Mouse (Mus musculus) forebrain, embryonic 12.5 days (tissue): ENCODE measurements around the gene Olfr1132. TPM values are rescaled to one million over a fixed set of nuclear protein-coding genes. Genes with fewer than 3 reads are reported as not detected.
"Not testable (repeated sequence)": the region's sequence is repeated elsewhere in the genome, so short reads cannot be mapped to it uniquely, and the experiment has no call there.

Source experiments
- ATAC-seq: fragments of 200-750 bp; cut with Nextera tagmentation; 2 replicates; pipeline ENCODE4 v1.8.0; 2017; ENCODE audit warnings: moderate TSS enrichment; ENCODE audit not compliant: low FRiP score
- H3K27ac ChIP-seq: fragments of 300-500 bp; sonication (generic); 2 replicates; pipeline ENCODE4 v1.5.1; 2016; ENCODE audit warnings: mild to moderate bottlenecking
- H3K27me3 ChIP-seq: fragments of 300-500 bp; sonication (generic); 2 replicates; pipeline ENCODE4 v1.6.1; 2016; ENCODE audit warnings: mild to moderate bottlenecking
- H3K36me3 ChIP-seq: fragments of 300-500 bp; sonication (generic); replicated peaks from 2 replicates; pipeline ENCODE4 v1.6.1; 2016; ENCODE audit warnings: mild to moderate bottlenecking
- H3K4me1 ChIP-seq: fragments of 300-500 bp; sonication (generic); 2 replicates; pipeline ENCODE4 v1.6.1; 2016
- H3K4me2 ChIP-seq: fragments of 300-500 bp; sonication (generic); 2 replicates; pipeline ENCODE4 v1.6.1; 2016; ENCODE audit warnings: mild to moderate bottlenecking, moderate library complexity
- H3K4me3 ChIP-seq: fragments of 300-500 bp; sonication (generic); replicated peaks from 2 replicates; pipeline ENCODE4 v1.5.1; 2016; ENCODE audit warnings: mild to moderate bottlenecking
- H3K9ac ChIP-seq: fragments of 300-500 bp; sonication (generic); 2 replicates; pipeline ENCODE4 v1.6.1; 2016; ENCODE audit warnings: mild to moderate bottlenecking
- H3K9me3 ChIP-seq: fragments of 300-500 bp; sonication (generic); 2 replicates; pipeline ENCODE4 v1.6.1; 2016
- WGBS: fragments of 180-500 bp; shearing (Covaris S2); methylation state at CpG from one replicate; pipeline ENCODE4 v1.1.7; 2016; 5-methylcytosine and 5-hydroxymethylcytosine counted together
- polyA plus RNA-seq: library from polyadenylated mRNA; unstranded; fragments of >200 nt; fragmentation: Nextera tagmentation; extraction: Ambion mirVana; gene quantifications from 2 replicates; pipeline ENCODE4 v1.2.1, GENCODE M21; 2016

Gene Olfr1132
- not detected in 2 replicates for polyA plus RNA-seq

- Histone ChIP-seq H3K9me3 (no peaks in the 10 kb centered on the region), H3K9ac (no peak within 1 kb of the TSS), H3K4me3 (no peak within 1 kb of the TSS), H3K4me2 (no peak within 1 kb of the TSS), H3K27me3 (no peaks in the 10 kb centered on the region), H3K36me3 (no peaks in the 10 kb centered on the region), H3K27ac (no peak within 1 kb of the TSS), H3K4me1 (no peaks in the 10 kb centered on the region)
- no peak for ATAC-seq
Observed at GRCm38 (mm10) chr2:87637435-87637834, at the start of gene Olfr1132. Gene Olfr1132 (minus strand): TSS chr2:87637535.

GRCm38 (mm10) chr2:87673564-87673963 is 36.2 kb upstream of the Olfr1132 start, which contains the start of gene Olfr1135:
Gene Olfr1135 (minus strand): TSS chr2:87673664.
- no peaks in the 10 kb centered on the region for H3K27me3 ChIP-seq
- no peak within 1 kb of the TSS for H3K27ac ChIP-seq
- no peak within 1 kb of the TSS for H3K4me2 ChIP-seq
- H3K9ac ChIP-seq = no peak within 1 kb of the TSS
- H3K9me3 ChIP-seq = no peaks in the 10 kb centered on the region
- no peak for ATAC-seq
- no peaks in the 10 kb centered on the region for H3K36me3 ChIP-seq
- H3K4me3 ChIP-seq = no peak within 1 kb of the TSS
- H3K4me1 ChIP-seq = no peaks in the 10 kb centered on the region
- 21% methylated on average over 1 of the region's 1 CpGs for WGBS

- WGBS = 94% methylated on average over 2 of the region's 2 CpGs
- no peak within 1 kb of the TSS for H3K9ac ChIP-seq
- ATAC-seq = no peak
- H3K4me3 ChIP-seq = no peak within 1 kb of the TSS
- H3K27ac ChIP-seq = no peak within 1 kb of the TSS
- H3K9me3 ChIP-seq = no peaks in the 10 kb centered on the region
- no peaks in the 10 kb centered on the region for H3K4me1 ChIP-seq
- H3K27me3 ChIP-seq = no peaks in the 10 kb centered on the region
- no peaks in the 10 kb centered on the region for H3K36me3 ChIP-seq
- no peak within 1 kb of the TSS for H3K4me2 ChIP-seq
Observed at GRCm38 (mm10) chr2:87658360-87658759, 21.0 kb upstream of the Olfr1132 start, which contains the start of gene Olfr1134. Gene Olfr1134 (minus strand): TSS chr2:87658460.

GRCm38 (mm10) chr2:87647274-87647673 is 9.9 kb upstream of the Olfr1132 start, which contains the start of gene Olfr1133:
Gene Olfr1133 (minus strand): TSS chr2:87647374.
- H3K4me1 ChIP-seq = no peaks in the 10 kb centered on the region
- no peak within 1 kb of the TSS for H3K27ac ChIP-seq
- ATAC-seq = no peak
- no peaks in the 10 kb centered on the region for H3K27me3 ChIP-seq
- no peaks in the 10 kb centered on the region for H3K9me3 ChIP-seq
- H3K4me3 ChIP-seq = no peak within 1 kb of the TSS
- no peaks in the 10 kb centered on the region for H3K36me3 ChIP-seq
- no peak within 1 kb of the TSS for H3K4me2 ChIP-seq
- H3K9ac ChIP-seq = no peak within 1 kb of the TSS

GRCm38 (mm10) chr2:87642441-87642840 is 5.1 kb upstream of the Olfr1132 start:
- Histone ChIP-seq H3K36me3 (no peaks in the 10 kb centered on the region), H3K9me3 (no peaks in the 10 kb centered on the region), H3K4me1 (no peaks in the 10 kb centered on the region), H3K27ac (no peak overlapping the region), H3K9ac (no peak overlapping the region), H3K4me3 (no peak overlapping the region), H3K27me3 (no peaks in the 10 kb centered on the region), H3K4me2 (no peak overlapping the region)
- ATAC-seq = no peak

GRCm38 (mm10) chr2:87626804-87627203 is 10.5 kb downstream of the Olfr1132 start, which contains the start of gene Olfr1131:
Gene Olfr1131 (plus strand): TSS chr2:87627104.
- ATAC-seq = no peak
- Histone ChIP-seq H3K9me3 (no peaks in the 10 kb centered on the region), H3K36me3 (no peaks in the 10 kb centered on the region), H3K4me2 (no peak within 1 kb of the TSS), H3K27ac (no peak within 1 kb of the TSS), H3K4me1 (no peaks in the 10 kb centered on the region), H3K9ac (no peak within 1 kb of the TSS), H3K4me3 (no peak within 1 kb of the TSS), H3K27me3 (no peaks in the 10 kb centered on the region)
- 71% methylated on average over 3 of the region's 3 CpGs for WGBS

GRCm38 (mm10) chr2:87605912-87606311 is 31.4 kb downstream of the Olfr1132 start, which contains the start of gene Olfr1130:
Gene Olfr1130 (plus strand): TSS chr2:87606212.
- H3K4me1 ChIP-seq, H3K9me3 ChIP-seq, H3K27me3 ChIP-seq, H3K4me3 ChIP-seq, H3K4me2 ChIP-seq, H3K36me3 ChIP-seq, H3K9ac ChIP-seq, ATAC-seq, H3K27ac ChIP-seq: not testable (repeated sequence)

Other genes starting within 250 kb of the Olfr1132 start
- gene Olfr1123, start 220.9 kb downstream of the Olfr1132 start, polyA plus RNA-seq = not detected in 2 replicates
- gene Olfr1124, start 207.3 kb downstream of the Olfr1132 start, polyA plus RNA-seq = 0.08 and 0.15 TPM in 2 replicates
- gene Olfr1126, start 183.6 kb downstream of the Olfr1132 start, polyA plus RNA-seq = not detected in 2 replicates
- not detected in 2 replicates for gene Pramel7, start 140.4 kb downstream of the Olfr1132 start, polyA plus RNA-seq
- not detected in 2 replicates for gene Pramel6, start 131.0 kb downstream of the Olfr1132 start, polyA plus RNA-seq
- not detected in 2 replicates for gene Olfr153, start 105.7 kb downstream of the Olfr1132 start, polyA plus RNA-seq
- gene Olfr1128, start 92.0 kb downstream of the Olfr1132 start, polyA plus RNA-seq = not detected in 2 replicates
- not detected in 2 replicates for gene Olfr1129, start 63.6 kb downstream of the Olfr1132 start, polyA plus RNA-seq
- gene Olfr1130, start 31.3 kb downstream of the Olfr1132 start, polyA plus RNA-seq = not detected in 2 replicates
- not detected in 2 replicates for gene Olfr1131, start 10.4 kb downstream of the Olfr1132 start, polyA plus RNA-seq
- gene Olfr1133, start 9.8 kb upstream of the Olfr1132 start, polyA plus RNA-seq = not detected in 2 replicates
- gene Olfr1134, start 20.9 kb upstream of the Olfr1132 start, polyA plus RNA-seq = not detected in 2 replicates
- gene Olfr1135, start 36.1 kb upstream of the Olfr1132 start, polyA plus RNA-seq = not detected in 2 replicates
- gene Olfr1136, start 56.4 kb upstream of the Olfr1132 start, polyA plus RNA-seq = not detected in 2 replicates
- gene Olfr1137, start 75.6 kb upstream of the Olfr1132 start, polyA plus RNA-seq = not detected in 2 replicates
- not detected in 2 replicates for gene Olfr1138, start 102.4 kb upstream of the Olfr1132 start, polyA plus RNA-seq
- gene Olfr1140, start 106.2 kb upstream of the Olfr1132 start, polyA plus RNA-seq = not detected in 2 replicates
- not detected in 2 replicates for gene Olfr1141, start 116.5 kb upstream of the Olfr1132 start, polyA plus RNA-seq
- gene Olfr152, start 141.9 kb upstream of the Olfr1132 start, polyA plus RNA-seq = not detected in 2 replicates
- not detected in 2 replicates for gene Olfr1143, start 163.1 kb upstream of the Olfr1132 start, polyA plus RNA-seq
- gene Olfr1145, start 172.3 kb upstream of the Olfr1132 start, polyA plus RNA-seq = not detected in 2 replicates
- not detected in 2 replicates for gene Olfr1148, start 193.0 kb upstream of the Olfr1132 start, polyA plus RNA-seq
- not detected in 2 replicates for gene Olfr1150-ps1, start 206.5 kb upstream of the Olfr1132 start, polyA plus RNA-seq
- not detected in 2 replicates for gene Olfr1151, start 218.3 kb upstream of the Olfr1132 start, polyA plus RNA-seq
- gene Olfr1152, start 229.0 kb upstream of the Olfr1132 start, polyA plus RNA-seq = not detected in 2 replicates